Mouse (Mus musculus) liver, embryonic 13.5 days (tissue): ENCODE data around the gene Wnt7b. TPM values are rescaled to one million over a fixed set of nuclear protein-coding genes. Genes with fewer than 3 reads are reported as not detected.

Source experiments
- ATAC-seq: fragments of 200-750 bp; cut with Nextera tagmentation; 2 replicates; pipeline ENCODE4 v1.8.0; 2017; ENCODE audit warnings: low read depth, mild to moderate bottlenecking, moderate number of reproducible peaks, moderate library complexity
- DNase-seq: peaks from one replicate; pipeline ENCODE4 v3.0.0; 2022
- H3K27ac ChIP-seq: fragments of 300-500 bp; sonication (generic); 2 replicates; pipeline ENCODE4 v1.5.1; 2015; ENCODE audit warnings: moderate library complexity, mild to moderate bottlenecking, inconsistent platforms
- H3K27me3 ChIP-seq: fragments of 300-500 bp; sonication (generic); 2 replicates; pipeline ENCODE4 v1.6.1; 2015; ENCODE audit warnings: mild to moderate bottlenecking, inconsistent platforms
- H3K36me3 ChIP-seq: fragments of 300-500 bp; sonication (generic); 2 replicates; pipeline ENCODE4 v1.6.1; 2015; ENCODE audit warnings: mild to moderate bottlenecking, inconsistent platforms
- H3K4me1 ChIP-seq: fragments of 300-500 bp; sonication (generic); replicated peaks from 2 replicates; pipeline ENCODE4 v1.6.1; 2015; ENCODE audit warnings: inconsistent platforms
- H3K4me2 ChIP-seq: fragments of 300-500 bp; sonication (generic); 2 replicates; pipeline ENCODE4 v1.6.1; 2015; ENCODE audit warnings: inconsistent platforms, mild to moderate bottlenecking, moderate library complexity
- H3K4me3 ChIP-seq: fragments of 300-500 bp; sonication (generic); replicated peaks from 2 replicates; pipeline ENCODE4 v1.5.1; 2015; ENCODE audit warnings: mild to moderate bottlenecking, inconsistent platforms
- H3K9ac ChIP-seq: fragments of 300-500 bp; sonication (generic); 2 replicates; pipeline ENCODE4 v1.6.1; 2015; ENCODE audit warnings: mild to moderate bottlenecking, inconsistent platforms
- H3K9me3 ChIP-seq: fragments of 300-500 bp; sonication (generic); replicated peaks from 2 replicates; pipeline ENCODE4 v1.6.1; 2016; ENCODE audit warnings: inconsistent platforms
- WGBS: fragments of 180-500 bp; shearing (Covaris S2); methylation state at CpG from one replicate; pipeline ENCODE4 v1.1.7; 2015; ENCODE audit not compliant: insufficient replicate concordance; 5-methylcytosine and 5-hydroxymethylcytosine counted together
- polyA plus RNA-seq: library from polyadenylated mRNA; unstranded; fragments of >200 nt; fragmentation: Nextera tagmentation; extraction: Ambion mirVana; gene quantifications from 2 replicates; pipeline ENCODE4 v1.2.1, GENCODE M21; 2015

The Wnt7b gene
- polyA plus RNA-seq, 1 experiment from 2014 or later, result 0.35 TPM

DNA sequence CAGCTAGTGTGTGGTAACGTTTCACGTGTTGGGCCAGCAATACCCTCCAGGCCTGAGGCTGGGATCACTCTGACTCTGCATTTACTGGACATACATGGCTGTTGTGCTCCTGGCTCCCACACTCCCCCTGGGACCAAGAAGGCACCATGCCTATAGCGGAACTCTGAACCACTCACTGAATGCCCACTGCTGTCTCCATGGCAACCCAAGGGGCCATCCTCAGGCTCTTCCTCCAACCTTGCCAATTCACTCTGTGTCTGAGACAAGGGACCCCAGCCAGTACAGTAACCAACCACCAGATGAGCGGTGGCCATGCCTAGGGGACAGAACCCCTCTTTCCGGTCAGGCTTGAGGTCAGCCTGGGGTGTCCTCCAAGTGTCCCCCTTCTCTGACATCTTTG, 17.3 kb downstream of the Wnt7b start:
- DNase-seq (no peak), ATAC-seq (no peak)
- H3K9ac ChIP-seq, result no peak overlapping the region
- WGBS, result 75% methylated on average over 5 of the region's 5 CpGs
- no peak overlapping the region for H3K27ac ChIP-seq
- no peaks in the 10 kb centered on the region for H3K9me3 ChIP-seq
- H3K4me1 ChIP-seq, result no peaks in the 10 kb centered on the region
- H3K4me2 ChIP-seq, result no peak overlapping the region
- H3K36me3 ChIP-seq, result no peaks in the 10 kb centered on the region
- no peak overlapping the region for H3K4me3 ChIP-seq
- H3K27me3 ChIP-seq, result no peaks in the 10 kb centered on the region

DNA sequence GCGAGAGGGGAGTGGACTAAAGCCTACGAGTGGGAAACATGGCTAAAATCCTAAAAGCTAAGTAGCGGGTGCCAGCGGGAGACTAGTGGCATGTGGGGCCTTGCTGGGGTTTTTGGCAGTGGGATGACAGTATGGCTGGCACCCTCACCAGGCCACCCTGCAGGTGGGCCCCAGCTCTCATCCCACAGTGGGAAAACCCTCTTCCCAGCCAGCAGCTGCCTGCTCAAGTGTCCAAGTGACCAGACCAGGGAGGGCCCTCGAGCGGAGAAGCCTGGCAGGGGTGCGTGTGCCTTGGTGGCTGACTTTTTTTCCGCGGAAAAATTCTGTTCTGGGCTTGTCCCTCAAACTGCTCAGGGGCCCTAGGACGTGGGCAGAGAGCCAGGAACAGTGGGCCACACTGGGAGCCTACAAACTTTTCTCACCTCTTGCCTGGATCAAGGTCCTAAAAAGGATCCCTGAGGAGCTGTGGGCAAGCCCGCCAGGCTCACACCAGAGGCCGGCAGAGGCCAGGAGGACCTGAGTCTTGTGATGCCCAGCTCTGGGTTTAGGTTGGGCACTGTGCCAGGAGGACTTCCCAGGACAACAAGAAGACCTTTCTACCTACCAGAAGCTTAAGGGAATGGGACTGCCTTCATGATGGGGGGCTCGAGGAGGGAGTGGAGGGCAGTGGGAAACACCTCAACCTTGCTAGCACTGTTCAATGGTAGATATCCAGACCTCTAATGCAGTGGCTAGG, 18.1 kb downstream of the Wnt7b start:
- Histone ChIP-seq H3K36me3 (no peaks in the 10 kb centered on the region), H3K27ac (no peak overlapping the region), H3K4me3 (no peak overlapping the region), H3K4me2 (no peak overlapping the region), H3K9me3 (no peaks in the 10 kb centered on the region), H3K4me1 (no peaks in the 10 kb centered on the region), H3K9ac (no peak overlapping the region), H3K27me3 (no peaks in the 10 kb centered on the region)
- ATAC-seq, result no peak
- no peak for DNase-seq
- WGBS, result 65% methylated on average over 13 of the region's 13 CpGs

- WGBS, result 81% methylated on average over 12 of the region's 12 CpGs
- no peak overlapping the region for H3K4me3 ChIP-seq
- DNase-seq, result no peak
These were observed 20.3 kb downstream of the Wnt7b start for GRCm38 (mm10) chr15:85561953-85562352.

GRCm38 (mm10) chr15:85560830-85561229, 21.4 kb downstream of the Wnt7b start:
- no peak overlapping the region for H3K4me2 ChIP-seq
- H3K4me1 ChIP-seq, result no peaks in the 10 kb centered on the region
- no peaks in the 10 kb centered on the region for H3K9me3 ChIP-seq
- H3K27me3 ChIP-seq, result 0 out of 2 replicates have a peak, but pooled peaks cover 2% of the 10 kb centered on the region
- no peak for ATAC-seq
- no peak overlapping the region for H3K9ac ChIP-seq
- H3K27ac ChIP-seq, result no peak overlapping the region
- H3K4me3 ChIP-seq, result no peak overlapping the region
- WGBS, result 64% methylated on average over 11 of the region's 11 CpGs
- H3K36me3 ChIP-seq, result no peaks in the 10 kb centered on the region
- no peak for DNase-seq

More at GRCm38 (mm10) chr15:85561953-85562352, 20.3 kb downstream of the Wnt7b start:
- no peaks in the 10 kb centered on the region for H3K9me3 ChIP-seq
- H3K4me2 ChIP-seq, result no peak overlapping the region
- H3K27ac ChIP-seq, result no peak overlapping the region
- H3K36me3 ChIP-seq, result no peaks in the 10 kb centered on the region
- ATAC-seq, result no peak
- H3K27me3 ChIP-seq, result no peaks in the 10 kb centered on the region
- no peaks in the 10 kb centered on the region for H3K4me1 ChIP-seq
- H3K9ac ChIP-seq, result no peak overlapping the region

- Histone ChIP-seq H3K4me1 (no peaks in the 10 kb centered on the region), H3K4me3 (no peak overlapping the region), H3K36me3 (no peaks in the 10 kb centered on the region), H3K27ac (no peak overlapping the region), H3K4me2 (no peak overlapping the region), H3K9me3 (no peaks in the 10 kb centered on the region), H3K9ac (no peak overlapping the region), H3K27me3 (0 out of 2 replicates have a peak, but pooled peaks cover 3% of the 10 kb centered on the region)
- DNase-seq, result no peak
- 84% methylated on average over 25 of the region's 25 CpGs for WGBS
- no peak for ATAC-seq
These were observed 23.3 kb downstream of the Wnt7b start for GRCm38 (mm10) chr15:85558840-85559540.

- no peak overlapping the region for H3K9ac ChIP-seq
These were observed 26.5 kb downstream of the Wnt7b start for GRCm38 (mm10) chr15:85555799-85556198.

DNA sequence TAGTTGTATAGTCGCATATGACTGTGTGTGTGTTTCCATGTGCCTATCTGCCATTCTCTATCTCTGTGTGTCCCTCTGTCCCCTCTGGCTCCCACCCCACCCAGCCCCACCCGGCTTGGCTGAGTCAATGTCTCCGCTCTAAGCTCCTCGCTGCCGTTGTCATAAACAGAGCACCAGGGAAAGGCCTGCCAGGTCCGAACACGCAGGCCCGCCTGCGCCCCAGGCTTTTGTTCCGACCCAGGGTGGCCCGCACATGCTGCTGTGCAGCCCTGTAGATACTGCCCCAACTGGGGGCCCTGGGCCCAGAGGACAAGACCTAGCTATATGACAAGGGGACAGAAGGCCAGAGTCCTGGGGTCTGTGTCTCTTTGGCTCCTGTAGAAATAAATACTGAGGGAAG, 28.9 kb downstream of the Wnt7b start:
- Histone ChIP-seq H3K4me1 (no peaks in the 10 kb centered on the region), H3K4me2 (no peak overlapping the region), H3K4me3 (no peak overlapping the region), H3K27ac (no peak overlapping the region), H3K36me3 (no peaks in the 10 kb centered on the region), H3K27me3 (0 out of 2 replicates have a peak, but pooled peaks cover 3% of the 10 kb centered on the region), H3K9ac (no peak overlapping the region), H3K9me3 (no peaks in the 10 kb centered on the region)
- WGBS, result 72% methylated on average over 11 of the region's 11 CpGs
- DNase-seq (no peak), ATAC-seq (no peak)

More at GRCm38 (mm10) chr15:85555799-85556198, 26.5 kb downstream of the Wnt7b start:
- H3K36me3 ChIP-seq, result no peaks in the 10 kb centered on the region
- H3K27me3 ChIP-seq, result 0 out of 2 replicates have a peak, but pooled peaks cover 3% of the 10 kb centered on the region
- no peak overlapping the region for H3K27ac ChIP-seq
- WGBS, result 64% methylated on average over 10 of the region's 10 CpGs
- H3K4me3 ChIP-seq, result no peak overlapping the region
- H3K9me3 ChIP-seq, result no peaks in the 10 kb centered on the region
- H3K4me1 ChIP-seq, result no peaks in the 10 kb centered on the region
- no peak for DNase-seq
- ATAC-seq, result no peak
- no peak overlapping the region for H3K4me2 ChIP-seq

- no peaks in the 10 kb centered on the region for H3K9me3 ChIP-seq
- no peak overlapping the region for H3K9ac ChIP-seq
- no peaks in the 10 kb centered on the region for H3K4me1 ChIP-seq
- H3K27me3 ChIP-seq, result no peaks in the 10 kb centered on the region
- H3K4me2 ChIP-seq, result no peak overlapping the region
- no peak overlapping the region for H3K4me3 ChIP-seq
- DNase-seq (no peak), ATAC-seq (no peak)
- H3K36me3 ChIP-seq, result no peaks in the 10 kb centered on the region
- WGBS, result 54% methylated on average over 4 of the region's 4 CpGs
- H3K27ac ChIP-seq, result no peak overlapping the region
These were observed 35.8 kb downstream of the Wnt7b start for GRCm38 (mm10) chr15:85546500-85546899.

GRCm38 (mm10) chr15:85545369-85545768, 36.9 kb downstream of the Wnt7b start:
- no peak overlapping the region for H3K4me3 ChIP-seq
- H3K4me2 ChIP-seq, result no peak overlapping the region
- no peaks in the 10 kb centered on the region for H3K4me1 ChIP-seq
- no peak overlapping the region for H3K9ac ChIP-seq
- 0 out of 2 replicates have a peak, but pooled peaks cover 3% of the 10 kb centered on the region for H3K27me3 ChIP-seq
- H3K27ac ChIP-seq, result no peak overlapping the region
- DNase-seq (no peak), ATAC-seq (no peak)
- no peaks in the 10 kb centered on the region for H3K36me3 ChIP-seq
- 55% methylated on average over 5 of the region's 5 CpGs for WGBS
- no peaks in the 10 kb centered on the region for H3K9me3 ChIP-seq

DNA sequence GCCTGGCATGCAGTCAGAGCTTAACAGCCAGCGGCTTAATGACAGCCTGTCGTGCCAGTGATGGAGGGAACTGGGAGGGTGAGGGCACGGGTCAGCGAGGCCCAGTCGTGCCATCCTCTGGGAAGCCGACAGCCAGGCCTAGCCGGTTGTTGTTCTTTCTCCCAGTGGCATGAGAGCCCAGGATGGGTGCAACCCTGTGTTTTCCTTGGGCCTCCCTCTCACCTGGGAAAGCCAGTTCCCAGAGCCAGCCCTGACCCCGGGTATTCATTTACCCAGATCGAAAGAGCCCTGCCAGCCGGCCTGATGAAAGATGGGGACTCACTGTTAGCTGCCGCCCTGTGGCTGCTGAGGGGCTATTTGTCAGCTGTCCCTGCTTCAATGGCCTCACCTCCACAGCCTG, 44.1 kb downstream of the Wnt7b start:
- H3K9ac ChIP-seq, result no peak overlapping the region
- no peak for DNase-seq
- WGBS, result 71% methylated on average over 11 of the region's 11 CpGs
- H3K27me3 ChIP-seq, result 0 out of 2 replicates have a peak, but pooled peaks cover 3% of the 10 kb centered on the region
- ATAC-seq, result no peak
- H3K27ac ChIP-seq, result no peak overlapping the region
- no peaks in the 10 kb centered on the region for H3K9me3 ChIP-seq
- H3K4me1 ChIP-seq, result no peaks in the 10 kb centered on the region
- H3K4me3 ChIP-seq, result no peak overlapping the region
- no peak overlapping the region for H3K4me2 ChIP-seq
- H3K36me3 ChIP-seq, result no peaks in the 10 kb centered on the region

GRCm38 (mm10) chr15:85537151-85537550, 45.1 kb downstream of the Wnt7b start:
- no peak overlapping the region for H3K27ac ChIP-seq
- 0 out of 2 replicates have a peak, but pooled peaks cover 3% of the 10 kb centered on the region for H3K27me3 ChIP-seq
- H3K9ac ChIP-seq, result no peak overlapping the region
- no peaks in the 10 kb centered on the region for H3K36me3 ChIP-seq
- ATAC-seq (no peak), DNase-seq (no peak)
- 58% methylated on average over 25 of the region's 25 CpGs for WGBS
- no peaks in the 10 kb centered on the region for H3K4me1 ChIP-seq
- H3K4me3 ChIP-seq, result no peak overlapping the region
- H3K4me2 ChIP-seq, result no peak overlapping the region
- no peaks in the 10 kb centered on the region for H3K9me3 ChIP-seq
